Mouse (Mus musculus): ENCODE measurements around the gene Cep164. TPM values are rescaled to one million over a fixed set of nuclear protein-coding genes. Genes with fewer than 3 reads are reported as not detected.

Cep164 gene
- polyA plus RNA-seq, 1 experiment from 2014 or later, result 16.3 TPM

DNA sequence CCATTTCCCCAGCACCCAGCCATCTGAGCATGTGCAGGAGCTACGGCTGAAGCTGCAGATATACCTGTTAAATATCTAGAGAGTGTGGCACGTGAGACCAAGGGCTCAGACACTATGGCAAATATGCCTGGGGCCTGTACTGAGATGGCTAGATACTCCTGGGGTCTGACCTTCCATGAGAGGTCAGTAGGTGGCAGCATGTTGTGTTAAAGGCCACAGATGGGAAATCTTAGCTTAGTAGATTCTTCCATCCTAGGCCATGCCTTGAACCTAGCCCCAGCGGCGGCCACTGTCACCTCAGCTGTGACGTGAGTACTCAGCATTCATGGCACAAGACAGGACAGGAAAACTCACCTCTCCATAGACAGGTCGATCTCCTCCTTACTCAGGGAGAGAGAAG is 54.4 kb downstream of the Cep164 start:
- Histone ChIP-seq H3K4me2 (replicated peaks) (no peak overlapping the region), H3K27me3 (replicated peaks) (no peaks in the 10 kb centered on the region), H3K36me3 (peaks cover 84% of the 10 kb centered on the region), H3K9ac (no peak overlapping the region), H3K4me1 (no peaks in the 10 kb centered on the region), H3K27ac (no peak overlapping the region), H3K9me3 (no peaks in the 10 kb centered on the region), H3K4me3 (no peak overlapping the region)
- no peak for ATAC-seq (ENCODE audit: low FRiP score, low read depth)
- 89% methylated on average over 6 of the region's 6 CpGs for WGBS

DNA sequence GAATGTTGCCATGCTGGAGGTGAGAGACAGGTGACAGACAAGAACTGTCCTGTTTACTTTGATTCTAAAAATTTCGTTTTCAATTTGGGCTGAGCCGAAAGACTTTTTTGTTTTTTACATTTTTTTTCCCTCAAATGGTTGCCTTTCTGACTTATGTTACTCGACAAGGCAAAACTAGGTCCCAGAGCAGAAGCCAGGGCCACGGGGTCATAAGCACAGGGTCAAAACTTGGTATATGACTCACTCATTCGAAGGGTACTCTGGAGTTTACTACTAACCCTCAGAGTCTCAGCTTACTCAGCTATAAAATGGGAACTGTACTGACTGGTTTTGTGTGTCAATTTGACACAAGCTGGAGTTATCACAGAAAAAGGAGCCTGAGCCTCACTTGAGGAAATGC is 58.9 kb downstream of the Cep164 start:
- Histone ChIP-seq H3K4me3 (no peak overlapping the region), H3K4me1 (no peaks in the 10 kb centered on the region), H3K27me3 (replicated peaks) (no peaks in the 10 kb centered on the region), H3K4me2 (replicated peaks) (no peak overlapping the region), H3K9ac (no peak overlapping the region), H3K36me3 (peaks cover 56% of the 10 kb centered on the region), H3K27ac (no peak overlapping the region), H3K9me3 (no peaks in the 10 kb centered on the region)
- no peak for ATAC-seq (ENCODE audit: low FRiP score, low read depth)
- WGBS, result 92% methylated on average over 5 of the region's 5 CpGs

DNA sequence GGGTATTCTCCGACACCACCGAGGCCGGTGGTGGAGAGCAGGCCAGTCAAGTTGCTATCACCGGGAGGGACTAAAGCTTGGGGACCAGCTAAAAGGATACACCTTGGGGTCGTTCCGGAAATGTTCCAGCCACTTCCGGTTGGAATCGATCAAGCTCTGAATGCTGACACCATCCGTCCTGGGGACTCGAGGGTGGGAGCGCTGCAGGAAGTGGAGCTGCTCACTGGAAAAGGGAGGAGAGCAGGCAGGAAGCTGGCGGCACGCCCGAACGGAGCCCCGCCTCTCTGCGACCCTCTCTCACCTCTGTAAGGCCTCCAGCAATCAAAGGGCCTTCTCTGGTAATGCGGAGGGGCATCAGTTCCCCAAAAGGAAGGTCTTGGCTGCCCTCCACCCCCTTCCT is 60.1 kb downstream of the Cep164 start:
- no peak for ATAC-seq (ENCODE audit: low FRiP score, low read depth)
- H3K4me2 ChIP-seq (replicated peaks), result no peak overlapping the region
- WGBS, result 88% methylated on average over 18 of the region's 18 CpGs
- H3K27ac ChIP-seq, result no peak overlapping the region
- H3K36me3 ChIP-seq, result peaks cover 44% of the 10 kb centered on the region
- no peak overlapping the region for H3K9ac ChIP-seq
- no peaks in the 10 kb centered on the region for H3K27me3 ChIP-seq (replicated peaks)
- H3K4me1 ChIP-seq, result no peaks in the 10 kb centered on the region
- H3K9me3 ChIP-seq, result no peaks in the 10 kb centered on the region
- H3K4me3 ChIP-seq, result no peak overlapping the region

DNA sequence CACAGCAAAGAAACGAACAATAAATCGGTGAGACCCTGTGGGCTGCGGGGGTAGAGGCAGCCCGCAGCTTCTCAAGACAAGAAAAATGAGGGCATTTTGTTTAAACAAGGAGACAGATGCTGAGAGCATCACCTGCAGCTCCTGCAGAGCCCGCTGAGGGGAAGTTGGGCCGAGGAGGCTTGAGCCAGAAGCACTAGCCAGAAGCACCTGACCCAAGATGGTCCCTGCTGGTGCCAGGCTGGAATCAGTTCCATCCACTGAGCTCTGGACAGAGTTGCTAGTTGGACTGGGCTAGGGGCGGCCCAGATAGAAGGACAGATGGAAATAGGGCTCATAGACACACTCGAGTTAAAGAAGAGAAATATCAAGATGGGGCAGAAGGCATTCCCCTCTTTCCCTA is 61.3 kb downstream of the Cep164 start:
- no peaks in the 10 kb centered on the region for H3K4me1 ChIP-seq
- no peak overlapping the region for H3K27ac ChIP-seq
- ATAC-seq (ENCODE audit: low FRiP score, low read depth), result no peak

DNA sequence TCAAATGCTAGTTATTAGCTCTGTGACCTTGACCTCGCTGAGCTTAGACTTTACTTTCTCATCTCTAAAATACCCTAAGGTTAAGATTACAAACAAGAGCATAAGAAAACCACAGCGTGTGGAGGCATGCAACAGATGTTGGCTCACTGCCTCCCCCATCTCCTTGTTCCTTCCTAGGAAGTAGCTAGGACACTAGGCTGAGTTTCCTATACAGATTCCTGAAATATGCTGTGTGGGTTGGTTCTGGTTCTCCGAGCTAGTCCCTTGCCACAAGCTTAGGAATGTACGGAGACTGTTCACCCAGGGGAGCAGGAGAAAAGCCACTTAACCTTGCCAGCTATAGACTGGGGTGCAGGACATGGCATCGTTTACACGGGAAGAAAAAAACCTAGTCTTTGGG is 62.3 kb downstream of the Cep164 start:
- H3K27ac ChIP-seq, result no peak overlapping the region
- 88% methylated on average over 6 of the region's 6 CpGs for WGBS
- no peak overlapping the region for H3K4me3 ChIP-seq
- H3K4me1 ChIP-seq, result no peaks in the 10 kb centered on the region
- H3K27me3 ChIP-seq (replicated peaks), result no peaks in the 10 kb centered on the region
- peaks cover 26% of the 10 kb centered on the region for H3K36me3 ChIP-seq
- no peak overlapping the region for H3K4me2 ChIP-seq (replicated peaks)
- no peak overlapping the region for H3K9ac ChIP-seq
- ATAC-seq (ENCODE audit: low FRiP score, low read depth), result no peak
- no peaks in the 10 kb centered on the region for H3K9me3 ChIP-seq

More for the DNA sequence above, 61.3 kb downstream of the Cep164 start:
- no peak overlapping the region for H3K9ac ChIP-seq
- H3K4me2 ChIP-seq (replicated peaks), result no peak overlapping the region
- no peaks in the 10 kb centered on the region for H3K27me3 ChIP-seq (replicated peaks)
- H3K36me3 ChIP-seq, result peaks cover 35% of the 10 kb centered on the region
- H3K4me3 ChIP-seq, result no peak overlapping the region
- no peaks in the 10 kb centered on the region for H3K9me3 ChIP-seq
- 94% methylated on average over 8 of the region's 8 CpGs for WGBS

GRCm38 (mm10) chr9:45754452-45755091 is 73.9 kb downstream of the Cep164 start:
- Histone ChIP-seq H3K4me3 (no peak overlapping the region), H3K27ac (no peak overlapping the region), H3K36me3 (no peaks in the 10 kb centered on the region), H3K4me1 (no peaks in the 10 kb centered on the region), H3K9ac (no peak overlapping the region), H3K4me2 (replicated peaks) (no peak overlapping the region), H3K27me3 (replicated peaks) (no peaks in the 10 kb centered on the region; the same call in 1 of the 2 replicates), H3K9me3 (no peaks in the 10 kb centered on the region)
- 41% methylated on average over 8 of the region's 8 CpGs for WGBS
- no peak for ATAC-seq (ENCODE audit: low FRiP score, low read depth)

GRCm38 (mm10) chr9:45749917-45750316 is 78.6 kb downstream of the Cep164 start:
- Histone ChIP-seq H3K36me3 (no peaks in the 10 kb centered on the region), H3K4me3 (no peak overlapping the region), H3K9me3 (no peaks in the 10 kb centered on the region), H3K27me3 (replicated peaks) (no peaks in the 10 kb centered on the region; the same call in 1 of the 2 replicates), H3K4me2 (replicated peaks) (no peak overlapping the region), H3K9ac (no peak overlapping the region), H3K4me1 (no peaks in the 10 kb centered on the region; the same call in 1 of the 2 replicates), H3K27ac (no peak overlapping the region)
- 96% methylated on average over 4 of the region's 4 CpGs for WGBS
- ATAC-seq (ENCODE audit: low FRiP score, low read depth), result no peak

DNA sequence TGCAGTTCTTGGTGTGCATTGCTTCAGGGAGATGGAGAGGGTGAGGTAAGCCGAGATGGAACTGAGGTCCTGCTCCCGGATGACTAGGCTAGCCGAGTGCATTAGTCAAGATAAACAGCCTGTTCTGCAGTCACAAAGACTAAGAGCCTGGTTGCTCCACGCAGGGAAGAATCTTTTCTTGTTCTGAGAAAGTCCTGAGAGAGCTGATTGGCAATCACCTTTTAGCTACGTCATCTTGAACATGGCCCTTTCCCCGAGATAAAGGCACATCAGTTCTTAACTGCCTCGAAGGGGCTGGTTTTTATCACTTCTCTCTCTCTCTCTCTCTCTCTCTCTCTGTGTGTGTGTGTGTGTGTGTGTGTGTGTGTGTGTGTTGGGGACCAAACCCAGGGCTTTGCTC is 83.0 kb downstream of the Cep164 start:
- H3K9ac ChIP-seq, result no peak overlapping the region
- no peaks in the 10 kb centered on the region for H3K36me3 ChIP-seq
- ATAC-seq (ENCODE audit: low FRiP score, low read depth), result no peak
- H3K4me1 ChIP-seq, result peaks cover under 1% of the 10 kb centered on the region; the same call in 1 of the 2 replicates
- H3K9me3 ChIP-seq, result no peaks in the 10 kb centered on the region
- H3K4me3 ChIP-seq, result no peak overlapping the region
- no peaks in the 10 kb centered on the region; the same call in 1 of the 2 replicates for H3K27me3 ChIP-seq (replicated peaks)
- WGBS, result 70% methylated on average over 7 of the region's 7 CpGs
- H3K4me2 ChIP-seq (replicated peaks), result no peak overlapping the region
- no peak overlapping the region for H3K27ac ChIP-seq

GRCm38 (mm10) chr9:45740584-45740980 is 87.9 kb downstream of the Cep164 start:
- H3K4me1 ChIP-seq, result 0 out of 2 replicates have a peak, but pooled peaks cover 5% of the 10 kb centered on the region
- no peak overlapping the region for H3K4me2 ChIP-seq (replicated peaks)
- no peaks in the 10 kb centered on the region for H3K36me3 ChIP-seq
- no peak overlapping the region for H3K4me3 ChIP-seq
- no peaks in the 10 kb centered on the region for H3K27me3 ChIP-seq (replicated peaks)
- WGBS, result 64% methylated on average over 2 of the region's 2 CpGs
- H3K9ac ChIP-seq, result no peak overlapping the region
- H3K9me3 ChIP-seq, result no peaks in the 10 kb centered on the region
- H3K27ac ChIP-seq, result no peak overlapping the region
- no peak for ATAC-seq (ENCODE audit: low FRiP score, low read depth)

- ATAC-seq (ENCODE audit: low FRiP score, low read depth), result no peak
- H3K9me3 ChIP-seq, result no peaks in the 10 kb centered on the region
- H3K36me3 ChIP-seq, result no peaks in the 10 kb centered on the region
- H3K4me3 ChIP-seq, result no peak overlapping the region
- 0 out of 2 replicates have a peak, but pooled peaks cover 5% of the 10 kb centered on the region for H3K4me1 ChIP-seq
- H3K27ac ChIP-seq, result no peak overlapping the region
- WGBS, result 74% methylated on average over 17 of the region's 17 CpGs
- no peak overlapping the region for H3K4me2 ChIP-seq (replicated peaks)
- no peaks in the 10 kb centered on the region for H3K27me3 ChIP-seq (replicated peaks)
- H3K9ac ChIP-seq, result no peak overlapping the region
These were observed 88.5 kb downstream of the Cep164 start for GRCm38 (mm10) chr9:45739702-45740583.

DNA sequence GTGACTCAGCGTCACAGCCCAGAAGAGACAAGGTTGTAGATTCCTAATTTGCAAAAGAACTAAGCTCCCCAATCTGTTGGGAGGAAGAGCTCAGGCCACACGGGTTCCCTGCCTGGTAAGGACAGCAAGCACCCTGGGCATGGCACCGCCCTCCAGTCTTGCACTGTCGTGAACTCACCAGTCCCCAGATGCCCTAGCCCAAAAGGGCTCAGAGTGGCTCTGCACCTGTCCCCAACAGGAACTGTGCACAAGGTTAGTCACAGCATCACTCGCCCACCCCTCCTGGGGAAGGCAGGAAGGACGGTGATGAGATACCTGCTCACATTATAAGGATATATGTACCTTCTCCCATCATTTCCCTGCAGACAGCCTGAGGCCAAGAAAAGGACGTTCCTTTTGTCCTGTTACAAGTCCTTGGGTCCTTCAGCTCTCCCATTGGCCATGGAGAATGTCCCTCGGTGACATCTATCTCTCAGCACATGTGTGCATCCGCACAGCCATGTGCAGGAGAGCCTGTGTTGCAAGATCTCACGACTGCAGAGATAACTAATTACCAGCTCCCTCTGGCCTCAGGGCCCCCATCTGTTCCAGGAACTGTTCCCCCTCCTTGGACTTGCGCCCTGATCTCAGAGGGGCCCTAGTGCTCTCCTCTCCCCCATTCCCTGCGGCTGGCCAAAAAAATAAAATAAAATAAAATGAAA is 89.3 kb downstream of the Cep164 start:
- Histone ChIP-seq H3K36me3 (no peaks in the 10 kb centered on the region), H3K9ac (no peak overlapping the region), H3K4me3 (no peak overlapping the region), H3K4me2 (replicated peaks) (no peak overlapping the region), H3K4me1 (0 out of 2 replicates have a peak, but pooled peaks cover 5% of the 10 kb centered on the region), H3K9me3 (no peaks in the 10 kb centered on the region), H3K27ac (no peak overlapping the region), H3K27me3 (replicated peaks) (no peaks in the 10 kb centered on the region)
- WGBS, result 70% methylated on average over 12 of the region's 12 CpGs
- no peak for ATAC-seq (ENCODE audit: low FRiP score, low read depth)

DNA sequence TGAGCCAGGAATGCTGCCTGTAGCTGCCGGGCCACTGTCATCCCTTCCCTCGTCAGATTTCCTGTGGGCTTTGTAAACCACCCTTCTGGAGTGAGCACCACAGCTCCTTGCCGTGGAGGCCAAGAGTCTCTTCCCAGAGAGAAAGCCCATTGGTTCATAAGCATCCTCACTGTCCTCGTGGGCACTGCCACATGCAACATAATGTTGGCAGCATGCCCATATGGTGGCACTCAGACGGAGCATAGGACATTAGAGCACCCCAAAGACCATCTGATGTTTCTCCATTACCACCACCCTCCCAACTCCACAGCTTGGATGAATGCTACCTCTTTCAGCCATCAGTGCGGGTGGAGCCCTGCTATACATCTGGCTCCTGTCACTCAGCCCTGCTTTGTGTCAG is 95.2 kb downstream of the Cep164 start:
- ATAC-seq (ENCODE audit: low FRiP score, low read depth), result no peak
- WGBS, result 75% methylated on average over 6 of the region's 6 CpGs

More for the DNA sequence above, 95.2 kb downstream of the Cep164 start:
- Histone ChIP-seq H3K4me2 (replicated peaks) (no peak overlapping the region), H3K9ac (no peak overlapping the region), H3K4me3 (no peak overlapping the region), H3K9me3 (no peaks in the 10 kb centered on the region), H3K27me3 (replicated peaks) (no peaks in the 10 kb centered on the region), H3K4me1 (no peaks in the 10 kb centered on the region), H3K36me3 (no peaks in the 10 kb centered on the region), H3K27ac (no peak overlapping the region)

All from neural tube, embryonic 12.5 days (tissue).